Mouse (Mus musculus) heart, postnatal 0 days (tissue): ENCODE results near the gene Kti12. TPM values are rescaled to one million over a fixed set of nuclear protein-coding genes. Genes with fewer than 3 reads are reported as not detected.

Experiments used
- ATAC-seq: fragments of 200-750 bp; cut with Nextera tagmentation; 2 replicates; pipeline ENCODE4 v1.8.0; 2017; ENCODE audit warnings: low read depth, moderate number of reproducible peaks, moderate library complexity; ENCODE audit not compliant: insufficient read depth
- DNase-seq: peaks from one replicate; pipeline ENCODE4 v3.0.0-alpha.2; 2016; ENCODE audit warnings: low spot score
- H3K27ac ChIP-seq: fragments of 300-500 bp; sonication (generic); 2 replicates; pipeline ENCODE4 v1.5.1; 2014; ENCODE audit warnings: low read depth, mild to moderate bottlenecking
- H3K27me3 ChIP-seq: fragments of 300-500 bp; sonication (generic); 2 replicates; pipeline ENCODE4 v1.6.1; 2014; ENCODE audit warnings: low read length, mixed read lengths; ENCODE audit not compliant: control insufficient read depth, insufficient read depth
- H3K36me3 ChIP-seq: fragments of 300-500 bp; sonication (generic); replicated peaks from 2 replicates; pipeline ENCODE4 v1.6.1; 2014; ENCODE audit warnings: low read length, mixed read lengths; ENCODE audit not compliant: control insufficient read depth, insufficient read depth
- H3K4me1 ChIP-seq: fragments of 300-500 bp; sonication (generic); 2 replicates; pipeline ENCODE4 v1.6.1; 2014; ENCODE audit warnings: antibody characterized with exemption; ENCODE audit not compliant: control insufficient read depth, insufficient read depth
- H3K4me2 ChIP-seq: fragments of 300-500 bp; sonication (generic); 2 replicates; pipeline ENCODE4 v1.6.1; 2014; ENCODE audit warnings: low read depth, mild to moderate bottlenecking, low read length, moderate library complexity
- H3K4me3 ChIP-seq: fragments of 300-500 bp; sonication (generic); 2 replicates; pipeline ENCODE4 v1.5.1; 2014; ENCODE audit warnings: low read depth, low read length
- H3K9ac ChIP-seq: fragments of 300-500 bp; sonication (generic); replicated peaks from 2 replicates; pipeline ENCODE4 v1.6.1; 2014; ENCODE audit warnings: low read depth, low read length, mixed read lengths
- H3K9me3 ChIP-seq: fragments of 300-500 bp; sonication (generic); replicated peaks from 2 replicates; pipeline ENCODE4 v1.6.1; 2016; ENCODE audit warnings: low read length; ENCODE audit not compliant: control insufficient read depth
- CTCF ChIP-seq: IDR thresholded peaks from 2 replicates; pipeline ENCODE4 v1.5.1; 2016; ENCODE audit warnings: antibody characterized with exemption, control low read depth, low read depth
- EP300 ChIP-seq: IDR thresholded peaks from 2 replicates; pipeline ENCODE4 v1.6.1; 2016; ENCODE audit warnings: antibody characterized with exemption, low read depth
- WGBS: fragments of 180-500 bp; shearing (Covaris S2); extraction: QIAGEN DNeasy Blood & Tissue Kit; methylation state at CpG from one replicate; pipeline ENCODE4 v1.1.7; 2014; 5-methylcytosine and 5-hydroxymethylcytosine counted together
- polyA plus RNA-seq: library from polyadenylated mRNA; unstranded; fragments of >200 nt; fragmentation: Nextera tagmentation; extraction: Ambion mirVana; gene quantifications from 2 replicates; pipeline ENCODE4 v1.2.1, GENCODE M21; 2015
- total RNA-seq: library from RNA; depleted of rRNA; stranded (reverse); fragments of >200 nt; gene quantifications from 2 replicates; pipeline ENCODE4 v1.2.3, GENCODE M21; 2014; ENCODE audit warnings: low replicate concordance; rRNA removed

The Kti12 gene
- total and polyA plus RNA-seq, 2 experiments from 2014 or later = 22.6 TPM

DNA sequence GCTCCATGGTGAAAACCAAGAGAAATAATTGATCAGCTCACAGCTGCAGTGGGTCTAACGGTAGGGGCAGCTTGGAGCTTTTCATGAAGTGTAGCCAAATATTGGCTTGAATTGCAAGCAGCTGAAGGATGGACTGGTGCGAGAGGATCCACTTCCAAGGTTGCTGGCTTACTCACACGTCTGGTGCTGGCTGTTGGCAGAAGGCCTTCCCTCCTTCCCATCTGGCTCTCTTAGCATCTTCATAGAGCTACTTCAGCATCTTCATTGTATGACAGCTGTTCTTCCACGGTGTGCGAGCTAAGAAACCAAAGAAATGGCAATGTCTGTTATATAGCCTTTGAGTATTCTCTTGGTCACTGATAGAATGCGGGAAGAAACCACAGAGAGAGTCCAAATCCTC lies 43.3 kb downstream of the Kti12 start:
- H3K4me2 ChIP-seq = no peak overlapping the region
- 84% methylated on average over 6 of the region's 6 CpGs for WGBS
- no peak overlapping the region for H3K27ac ChIP-seq
- no peak for ATAC-seq
- no peak overlapping the region for H3K9ac ChIP-seq
- H3K27me3 ChIP-seq = no peaks in the 10 kb centered on the region
- H3K4me1 ChIP-seq = no peaks in the 10 kb centered on the region
- no peak overlapping the region for H3K4me3 ChIP-seq
- no peak for TF ChIP-seq EP300
- TF ChIP-seq CTCF = no peak
- no peaks in the 10 kb centered on the region for H3K36me3 ChIP-seq
- DNase-seq = no peak
- 0 out of 2 replicates have a peak, but pooled peaks cover 4% of the 10 kb centered on the region for H3K9me3 ChIP-seq

Other genes starting within 250 kb of the Kti12 start
- gene Cc2d1b, start 227.8 kb upstream of the Kti12 start, total RNA-seq = 24.4 and 28.8 TPM in 2 replicates
- gene Cc2d1b, start 227.8 kb upstream of the Kti12 start, polyA plus RNA-seq = 11.2 and 12.3 TPM in 2 replicates
- not detected in 2 replicates for gene 3110021N24Rik, start 128.1 kb upstream of the Kti12 start, total RNA-seq
- gene 3110021N24Rik, start 128.1 kb upstream of the Kti12 start, polyA plus RNA-seq = 1.6 and 1.9 TPM in 2 replicates
- 9.8 and 10.8 TPM in 2 replicates for gene Zfyve9, start 67.0 kb upstream of the Kti12 start, total RNA-seq
- gene Zfyve9, start 67.0 kb upstream of the Kti12 start, polyA plus RNA-seq = 2.9 and 3.1 TPM in 2 replicates
- 65.0 and 78.2 TPM in 2 replicates for gene Btf3l4, start 14.2 kb upstream of the Kti12 start, total RNA-seq
- gene Btf3l4, start 14.2 kb upstream of the Kti12 start, polyA plus RNA-seq = 182 and 194 TPM in 2 replicates
- 37.7 and 57.6 TPM in 2 replicates for gene Txndc12, start 13.2 kb upstream of the Kti12 start, total RNA-seq
- 73.5 and 86.8 TPM in 2 replicates for gene Txndc12, start 13.2 kb upstream of the Kti12 start, polyA plus RNA-seq
- gene A730015C16Rik, start 834 bp downstream of the Kti12 start, total RNA-seq = not detected in 2 replicates
- 0.97 and 0.98 TPM in 2 replicates for gene A730015C16Rik, start 834 bp downstream of the Kti12 start, polyA plus RNA-seq
- gene Rab3b, start 31.3 kb downstream of the Kti12 start, total RNA-seq = 1.4 TPM in 1 of 2 replicates, not detected in the other
- gene Rab3b, start 31.3 kb downstream of the Kti12 start, polyA plus RNA-seq = 4.2 and 4.6 TPM in 2 replicates
- gene Nrd1, start 152.9 kb downstream of the Kti12 start, total RNA-seq = 26.1 and 63.5 TPM in 2 replicates
- gene Nrd1, start 152.9 kb downstream of the Kti12 start, polyA plus RNA-seq = 32.6 and 35.0 TPM in 2 replicates